Mouse (Mus musculus): ENCODE results near the gene Ifi27l2b. TPM values are rescaled to one million over a fixed set of nuclear protein-coding genes. Genes with fewer than 3 reads are reported as not detected.
"Not testable (repeated sequence)": the region's sequence is repeated elsewhere in the genome, so short reads cannot be mapped to it uniquely, and the experiment has no call there.

The Ifi27l2b gene
- not detected for total RNA-seq (2021)

DNA sequence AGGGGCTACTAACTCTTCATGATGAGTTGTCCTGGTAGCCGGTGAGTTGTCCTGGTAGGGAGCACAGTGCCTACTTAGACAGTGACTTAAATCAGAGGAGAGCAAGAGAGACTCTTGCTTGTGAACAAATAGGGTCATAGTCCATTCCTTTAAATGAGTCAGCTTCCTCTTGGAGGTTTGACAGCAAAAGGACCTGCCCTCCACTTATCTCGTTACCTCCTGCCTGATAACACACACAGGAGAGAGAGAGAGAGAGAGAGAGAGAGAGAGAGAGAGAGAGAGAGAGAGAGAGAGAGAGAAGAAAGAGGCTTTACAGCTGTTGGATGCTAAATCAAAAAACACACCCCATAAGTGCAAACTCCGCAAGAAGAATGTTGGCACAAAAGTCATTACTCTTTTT, at the start of gene Ifi27l2b:
Ifi27l2b (minus strand) TSS at position 84 of the 400 bp plus-strand sequence.
- no peak for DNase-seq (ENCODE audit: extremely low spot score in 1 of 2, low spot score in 1 of 2)

DNA sequence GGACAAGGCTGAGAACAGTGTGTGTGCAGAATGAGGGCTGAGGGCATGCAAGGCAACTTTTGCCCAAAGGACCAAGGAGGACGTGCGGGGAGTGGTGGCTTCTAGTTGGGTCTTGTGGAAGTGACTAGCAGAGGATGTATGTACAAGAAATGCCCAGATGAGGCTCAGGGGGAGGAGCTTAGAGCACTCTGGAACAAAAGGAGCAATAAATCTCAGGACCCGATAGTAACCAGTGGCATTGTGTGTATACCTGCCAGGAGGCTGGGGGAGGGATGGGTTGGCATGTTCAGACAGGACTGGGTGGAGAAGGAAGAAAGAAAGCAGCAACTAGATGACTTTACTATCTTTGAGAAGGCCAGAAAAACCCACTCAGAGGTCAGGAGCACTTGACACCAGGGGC, 47.4 kb upstream of the Ifi27l2b start:
- DNase-seq (ENCODE audit: extremely low spot score in 1 of 2, low spot score in 1 of 2): no peak

DNA sequence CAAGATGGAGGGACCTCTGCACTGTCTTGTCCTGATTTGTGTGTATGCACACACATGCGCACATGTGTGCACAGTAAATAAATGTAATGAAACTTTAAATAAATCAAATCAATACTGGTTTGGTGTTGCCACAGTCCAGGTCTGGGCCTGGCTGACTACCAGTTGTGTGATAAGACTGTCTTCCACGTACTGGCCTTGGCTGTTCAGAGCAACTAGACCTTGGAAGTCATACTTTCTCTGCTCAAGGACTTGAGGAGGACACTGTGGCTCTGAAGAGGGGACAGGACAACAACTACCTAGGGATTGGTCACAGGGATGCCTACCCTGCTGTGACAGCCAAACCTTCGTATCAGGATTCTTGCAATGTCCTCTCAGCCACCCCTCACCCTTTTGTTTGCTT, 46.3 kb upstream of the Ifi27l2b start:
- no peak for DNase-seq (ENCODE audit: extremely low spot score in 1 of 2, low spot score in 1 of 2)

- no peak for DNase-seq (ENCODE audit: extremely low spot score in 1 of 2, low spot score in 1 of 2)
Measured at GRCm38 (mm10) chr12:103499261-103499660, 42.2 kb upstream of the Ifi27l2b start.

GRCm38 (mm10) chr12:103498768-103499167, 41.7 kb upstream of the Ifi27l2b start:
- DNase-seq (ENCODE audit: extremely low spot score in 1 of 2, low spot score in 1 of 2): no peak

DNA sequence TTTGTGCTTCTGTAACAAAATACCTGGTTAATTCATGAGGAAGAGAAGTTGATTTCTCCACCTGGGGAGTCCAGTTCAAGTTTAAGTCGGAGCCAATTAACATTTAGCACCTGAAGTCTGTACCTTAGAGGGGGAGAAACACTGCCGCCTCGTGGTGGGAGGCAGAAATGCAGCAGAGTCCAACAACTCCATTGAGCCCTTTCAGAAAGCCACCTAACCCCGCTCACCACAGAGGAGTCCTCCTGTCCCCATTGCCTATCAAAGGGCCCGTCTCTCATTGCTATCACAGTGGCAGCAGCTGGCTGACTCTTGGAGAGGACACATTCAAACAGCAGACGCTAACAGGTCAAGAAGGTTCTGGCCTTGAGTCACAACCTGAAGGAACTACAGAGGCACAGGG, 37.5 kb upstream of the Ifi27l2b start:
- DNase-seq (ENCODE audit: extremely low spot score in 1 of 2, low spot score in 1 of 2): peak in 1 of 2 experiments; percentile 66

- DNase-seq (ENCODE audit: extremely low spot score in 1 of 2, low spot score in 1 of 2): peak; percentile 53 to 83
Measured at GRCm38 (mm10) chr12:103492767-103493166, 35.7 kb upstream of the Ifi27l2b start.

DNA sequence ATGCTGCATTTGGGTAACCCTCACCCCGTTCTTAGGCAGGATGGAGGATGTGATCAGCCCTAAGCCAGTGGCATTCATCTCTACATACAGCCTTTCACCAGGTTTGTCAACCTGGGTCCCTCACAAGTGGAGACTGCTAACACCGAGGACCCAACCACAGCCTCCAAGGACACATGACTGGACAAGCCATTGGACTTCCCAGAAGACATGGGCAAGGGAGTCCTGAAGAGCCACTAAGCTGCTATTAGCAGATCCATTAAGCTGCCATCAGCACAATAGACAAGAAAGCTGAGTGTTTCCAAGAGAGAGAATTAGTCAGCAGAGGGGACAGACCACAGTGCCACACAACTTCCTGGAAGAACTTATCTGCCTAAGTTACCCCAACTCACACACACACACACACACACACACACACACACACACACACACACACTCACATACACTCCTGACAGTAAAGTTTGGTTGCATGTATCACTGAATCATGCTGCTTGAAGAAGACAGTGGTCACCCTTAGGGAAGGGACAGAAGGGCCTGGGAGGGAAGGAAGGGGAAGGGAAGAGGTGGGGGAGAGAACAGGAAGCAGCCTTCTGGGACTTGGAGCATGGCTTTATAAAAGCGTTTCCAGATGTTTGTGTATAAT, 34.2 kb upstream of the Ifi27l2b start:
- no peak for DNase-seq (ENCODE audit: extremely low spot score in 1 of 2, low spot score in 1 of 2)

GRCm38 (mm10) chr12:103487750-103488149, 30.7 kb upstream of the Ifi27l2b start:
- no peak for DNase-seq (ENCODE audit: extremely low spot score in 1 of 2, low spot score in 1 of 2)

DNA sequence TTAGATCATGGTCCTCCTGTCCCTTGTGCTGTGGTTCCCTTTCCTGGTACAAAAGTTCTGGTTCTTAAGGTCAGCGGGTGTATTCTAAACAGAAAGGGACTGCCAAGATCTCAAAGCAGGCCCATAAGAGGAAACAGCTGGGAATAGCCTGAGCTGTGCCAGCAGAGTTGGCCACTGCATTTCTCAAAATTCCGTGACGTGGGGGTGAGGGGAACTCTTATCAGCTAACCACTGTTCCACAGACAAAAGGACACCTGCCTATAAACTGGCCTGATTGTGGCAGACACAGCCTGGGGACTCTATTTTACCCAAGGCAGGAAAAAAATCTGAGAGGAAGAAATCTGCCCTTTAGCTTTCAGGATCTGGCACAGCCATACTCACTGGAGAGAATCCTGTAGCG, 30.3 kb upstream of the Ifi27l2b start:
- no peak for DNase-seq (ENCODE audit: extremely low spot score in 1 of 2, low spot score in 1 of 2)

DNA sequence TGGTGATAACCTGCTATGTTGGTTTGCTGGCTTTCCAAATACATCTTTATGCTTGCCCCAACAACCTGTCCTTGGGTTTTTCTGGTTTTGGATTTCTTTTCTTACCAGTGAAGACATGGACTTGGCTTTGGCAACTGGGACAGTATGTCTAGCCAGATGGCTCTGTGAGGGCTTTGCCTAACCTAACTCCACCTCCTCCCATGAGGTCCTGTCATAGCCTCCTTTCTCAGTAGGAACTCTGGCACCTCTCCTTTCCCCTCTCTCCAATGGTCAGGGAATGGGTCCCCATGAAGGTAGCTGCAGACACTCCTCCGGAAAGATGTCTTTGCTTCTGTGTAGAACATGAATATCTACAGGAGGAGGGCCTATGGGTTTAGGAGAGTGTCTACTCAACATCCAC, 29.7 kb upstream of the Ifi27l2b start:
- DNase-seq (ENCODE audit: extremely low spot score in 1 of 2, low spot score in 1 of 2): no peak

GRCm38 (mm10) chr12:103484200-103484972, 27.4 kb upstream of the Ifi27l2b start:
- not testable (repeated sequence) for DNase-seq (ENCODE audit: extremely low spot score in 1 of 2, low spot score in 1 of 2)

- DNase-seq (ENCODE audit: extremely low spot score in 1 of 2, low spot score in 1 of 2): no peak
Measured at GRCm38 (mm10) chr12:103482781-103483180, 25.8 kb upstream of the Ifi27l2b start.

DNA sequence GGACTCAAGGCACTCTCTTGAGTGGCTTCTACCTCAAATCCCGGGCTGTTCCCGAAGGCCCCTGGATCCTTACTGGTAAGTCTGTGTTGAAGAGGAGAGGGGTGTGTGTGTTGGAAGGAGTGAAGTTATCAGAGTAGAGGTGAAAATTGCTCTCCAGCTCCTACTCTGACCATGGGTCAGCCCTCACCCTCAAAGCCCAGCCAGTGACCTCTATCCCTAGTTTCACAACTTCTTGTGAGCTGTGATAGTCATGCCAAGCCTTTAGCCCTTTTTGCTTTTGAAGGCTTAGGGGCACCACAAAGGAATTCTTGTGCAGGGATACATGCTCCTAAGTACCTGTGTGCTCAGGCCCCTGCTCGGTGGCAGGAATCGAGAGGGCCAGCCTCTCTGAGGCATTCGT, 24.6 kb upstream of the Ifi27l2b start:
- no peak for DNase-seq (ENCODE audit: extremely low spot score in 1 of 2, low spot score in 1 of 2)

GRCm38 (mm10) chr12:103477461-103478015, 20.5 kb upstream of the Ifi27l2b start:
- no peak for DNase-seq (ENCODE audit: extremely low spot score in 1 of 2, low spot score in 1 of 2)

DNA sequence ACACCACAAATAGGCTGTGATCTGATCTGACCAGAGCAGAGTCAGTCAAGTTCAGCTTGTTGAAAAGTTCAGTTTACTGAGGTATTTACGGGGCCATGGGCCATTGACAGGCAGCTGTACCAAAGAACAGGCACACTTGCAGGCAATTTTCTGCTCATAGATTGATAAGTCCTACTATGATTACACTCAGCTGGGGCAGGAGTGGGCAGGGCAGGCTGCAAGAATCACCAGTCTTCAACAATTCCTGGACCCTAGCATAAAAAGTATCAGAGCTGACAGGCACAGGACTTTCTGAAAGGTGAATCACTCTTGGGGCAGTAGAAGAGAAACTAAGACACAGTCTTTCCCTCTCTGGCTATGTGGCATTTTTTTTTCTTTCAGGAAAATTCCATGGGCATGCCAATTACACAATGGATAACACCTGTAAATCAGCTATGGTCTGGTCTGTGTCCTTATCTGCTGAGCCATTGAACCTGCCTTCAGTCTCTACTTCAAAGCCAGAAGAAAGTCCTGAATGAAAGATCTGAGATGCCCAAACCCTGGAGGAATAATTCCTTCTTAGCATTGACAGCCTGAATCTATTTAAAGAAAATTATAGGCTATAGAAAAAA, 19.9 kb upstream of the Ifi27l2b start:
- no peak for DNase-seq (ENCODE audit: extremely low spot score in 1 of 2, low spot score in 1 of 2)

DNA sequence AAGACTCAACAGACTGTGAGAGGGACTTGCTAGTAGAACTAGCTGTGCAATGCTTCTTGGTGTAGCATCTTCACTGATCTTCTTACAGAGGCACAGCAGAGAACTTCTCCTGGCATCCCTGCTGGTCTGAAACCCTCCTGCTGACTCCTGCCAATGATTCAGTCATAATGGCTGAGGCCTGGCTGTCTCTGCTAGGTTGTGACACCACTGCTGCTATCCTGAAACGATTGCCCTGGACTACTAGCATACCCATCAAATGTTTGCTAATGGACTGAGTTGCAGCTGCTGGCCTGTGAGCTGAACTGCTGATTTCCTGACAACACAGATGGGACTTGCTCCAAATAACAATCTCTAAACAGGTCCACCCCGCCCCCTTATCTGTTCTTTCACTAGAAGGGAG, 17.5 kb upstream of the Ifi27l2b start:
- DNase-seq (ENCODE audit: extremely low spot score in 1 of 2, low spot score in 1 of 2): no peak

DNA sequence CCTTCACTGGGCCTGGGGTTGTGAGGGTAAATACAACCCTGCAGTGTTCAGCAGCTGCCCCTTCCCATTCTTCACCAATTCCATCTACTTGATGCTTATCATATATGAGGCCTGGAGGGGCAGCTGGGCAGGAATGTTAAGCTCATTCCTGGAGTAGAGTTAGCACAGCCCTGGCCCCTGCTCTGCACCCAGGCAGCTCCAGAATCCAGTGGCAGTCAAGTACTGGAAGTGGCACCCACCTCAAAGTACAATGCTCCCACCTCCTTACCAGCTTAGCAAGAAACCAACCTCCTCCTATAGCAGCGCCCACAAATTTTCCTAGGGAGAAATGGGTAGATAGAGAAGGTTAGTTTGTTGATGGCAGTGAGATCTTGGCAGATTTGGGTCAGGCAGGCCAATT, 296 bp downstream of the Ifi27l2b start:
- not testable (repeated sequence) for DNase-seq (ENCODE audit: extremely low spot score in 1 of 2, low spot score in 1 of 2)

- DNase-seq (ENCODE audit: extremely low spot score in 1 of 2, low spot score in 1 of 2): no peak
Measured at GRCm38 (mm10) chr12:103453361-103453760, 3.7 kb downstream of the Ifi27l2b start.

- DNase-seq (ENCODE audit: extremely low spot score in 1 of 2, low spot score in 1 of 2): no peak
Measured at GRCm38 (mm10) chr12:103445060-103445459, 12.0 kb downstream of the Ifi27l2b start.

GRCm38 (mm10) chr12:103444261-103444660, 12.8 kb downstream of the Ifi27l2b start:
- DNase-seq (ENCODE audit: extremely low spot score in 1 of 2, low spot score in 1 of 2): not testable (repeated sequence)

Data from layer of hippocampus, postnatal 25 days (tissue).